In genomic region chr15:13139662-13140061, GRCm38 (mm10) we compare ENCODE assay signal across 23 mouse cellular contexts. TPM values are rescaled to one million over a fixed set of nuclear protein-coding genes. Genes with fewer than 3 reads are reported as not detected.
DNase-seq lines count a peak whose midpoint lies in the region; ATAC-seq and TF ChIP-seq lines count a peak whose summit lies in the region.
"Had no signal": no experiment of that assay in that cellular context is flagged by ENCODE, and none has a peak within 500 bp of the region (broad histone marks: within the 10 kb centered on the region; RNA-seq: fewer than 3 reads in every experiment).

No protein-coding gene starts in this region.

- H3K4me2 ChIP-seq in midbrain, embryonic 12.5 days (replicated peaks) = no peak overlapping the region
- no peak overlapping the region for H3K4me2 ChIP-seq in midbrain, embryonic 15.5 days
- H3K4me2 ChIP-seq: embryonic facial prominence, embryonic 12.5 days; embryonic facial prominence, embryonic 15.5 days; forebrain, embryonic 12.5 days; forebrain, embryonic 15.5 days; heart, embryonic 11.5 days; hindbrain, embryonic 12.5 days; hindbrain, embryonic 15.5 days had no signal

- no peak overlapping the region for H3K27ac ChIP-seq in midbrain, embryonic 12.5 days (replicated peaks)
- no peak overlapping the region for H3K27ac ChIP-seq in midbrain, embryonic 15.5 days
- H3K27ac ChIP-seq: embryonic facial prominence, embryonic 12.5 days; embryonic facial prominence, embryonic 15.5 days; forebrain, embryonic 12.5 days; forebrain, embryonic 15.5 days; gastrocnemius, adult 2 months; hindbrain, embryonic 12.5 days; hindbrain, embryonic 15.5 days had no signal

- H3K9me3 ChIP-seq in midbrain, embryonic 12.5 days = no peaks in the 10 kb centered on the region
- no peaks in the 10 kb centered on the region for H3K9me3 ChIP-seq in midbrain, embryonic 15.5 days
- H3K9me3 ChIP-seq: embryonic facial prominence, embryonic 12.5 days; embryonic facial prominence, embryonic 15.5 days; forebrain, embryonic 12.5 days; forebrain, embryonic 15.5 days; hindbrain, embryonic 12.5 days; hindbrain, embryonic 15.5 days had no signal

- no peak overlapping the region for H3K4me3 ChIP-seq in midbrain, embryonic 12.5 days
- H3K4me3 ChIP-seq in midbrain, embryonic 15.5 days = no peak overlapping the region
- H3K4me3 ChIP-seq: embryonic facial prominence, embryonic 12.5 days; embryonic facial prominence, embryonic 15.5 days; forebrain, embryonic 12.5 days; forebrain, embryonic 15.5 days; gastrocnemius, adult 2 months; hindbrain, embryonic 12.5 days; hindbrain, embryonic 15.5 days had no signal

- no peak for TF ChIP-seq CTCF in brain, embryonic 14.5 days (IDR thresholded peaks at IDR 0.05; ENCODE audit: borderline replicate concordance, extremely low read depth, insufficient read depth, insufficient read length)

- no peak for TF ChIP-seq POLR2A in brain, embryonic 14.5 days (IDR thresholded peaks at IDR 0.05; ENCODE audit: borderline replicate concordance, extremely low read depth, insufficient read depth, insufficient read length, poor library complexity, severe bottlenecking)

- WGBS in midbrain, embryonic 12.5 days = 89% methylated on average over 5 of the region's 5 CpGs
- WGBS in midbrain, embryonic 15.5 days = 71% methylated on average over 5 of the region's 5 CpGs

- H3K9ac ChIP-seq in midbrain, embryonic 12.5 days (replicated peaks) = no peak overlapping the region
- H3K9ac ChIP-seq in midbrain, embryonic 15.5 days = no peak overlapping the region
- H3K9ac ChIP-seq: embryonic facial prominence, embryonic 12.5 days; embryonic facial prominence, embryonic 15.5 days; forebrain, embryonic 12.5 days; forebrain, embryonic 15.5 days; hindbrain, embryonic 12.5 days; hindbrain, embryonic 15.5 days had no signal

- peaks cover 2% of the 10 kb centered on the region; the same call in 1 of the 2 replicates for H3K4me1 ChIP-seq in midbrain, embryonic 12.5 days
- no peaks in the 10 kb centered on the region for H3K4me1 ChIP-seq in midbrain, embryonic 15.5 days
- H3K4me1 ChIP-seq: embryonic facial prominence, embryonic 12.5 days; embryonic facial prominence, embryonic 15.5 days; hindbrain, embryonic 12.5 days had no signal

- no peaks in the 10 kb centered on the region for H3K27me3 ChIP-seq in midbrain, embryonic 12.5 days
- no peaks in the 10 kb centered on the region for H3K27me3 ChIP-seq in midbrain, embryonic 15.5 days (replicated peaks)
- H3K27me3 ChIP-seq: embryonic facial prominence, embryonic 12.5 days; embryonic facial prominence, embryonic 15.5 days; forebrain, embryonic 12.5 days; forebrain, embryonic 15.5 days; hindbrain, embryonic 12.5 days; hindbrain, embryonic 15.5 days had no signal

- DNase-seq in right cerebral cortex, adult 2 months (ENCODE audit: low spot score in 2 of 2) = peak; percentile 45 to 47
- no peak for DNase-seq in right cerebral cortex, postnatal 14 days
- DNase-seq in brain, embryonic 14.5 days (ENCODE audit: low read depth) = peak; percentile 31
- DNase-seq in c-Kit-positive CD71-positive TER-119-positive erythroid progenitor cells, embryonic 14.5 days (ENCODE audit: low spot score) = no peak
- DNase-seq: adrenal gland, adult 2 months; adrenal gland, postnatal 14 days; cerebellum, adult 11 months; cerebellum, adult 2 months; cerebellum, adult 9-11 months; cerebellum, postnatal 25 days; gastrocnemius, adult 2 months; gastrocnemius, postnatal 14 days; heart, adult 11 months had no signal

- H3K36me3 ChIP-seq in midbrain, embryonic 12.5 days = no peaks in the 10 kb centered on the region
- H3K36me3 ChIP-seq in midbrain, embryonic 15.5 days (replicated peaks) = no peaks in the 10 kb centered on the region
- H3K36me3 ChIP-seq: embryonic facial prominence, embryonic 12.5 days; embryonic facial prominence, embryonic 15.5 days; forebrain, embryonic 15.5 days; hindbrain, embryonic 12.5 days; hindbrain, embryonic 15.5 days had no signal

- 0 out of 2 replicates have a peak, but pooled peaks have one; percentile 58 for ATAC-seq in midbrain, embryonic 12.5 days (ENCODE audit: low FRiP score, low read depth)
- ATAC-seq in midbrain, embryonic 15.5 days (replicated peaks) = no peak
- ATAC-seq: CD4-positive, CD25-positive, alpha-beta regulatory T cell, adult 4 months had no signal

RNA-seq across cellular contexts. Expression of gene Cdh6, which starts 33.8 kb away (rescaled TPM):
- 7.0 and 9.4 TPM in 2 replicates for polyA plus RNA-seq in midbrain, embryonic 12.5 days (2016; fragmentation: Nextera tagmentation; extraction: Ambion mirVana)
- 13.9 and 15.8 TPM in 2 replicates for polyA plus RNA-seq in midbrain, embryonic 15.5 days (2015; fragmentation: Nextera tagmentation; extraction: Ambion mirVana)
- 3.2 and 7.8 TPM in 2 replicates for polyA plus RNA-seq in brain, embryonic 14.5 days (2012; rRNA removed)

Comparison
In these comparisons a context has a peak if more than half of its experiments do, and no peak if none do; other contexts are left out.
1. DNase-seq: peak in right cerebral cortex, adult 2 months (2 of 2) and brain, embryonic 14.5 days (single experiment); none in right cerebral cortex, postnatal 14 days (single experiment) and c-Kit-positive CD71-positive TER-119-positive erythroid progenitor cells, embryonic 14.5 days (single experiment).